Mouse (Mus musculus) frontal cortex, adult (tissue): Measurements from ENCODE around the gene Ceacam20.
"Not testable (repeated sequence)": the region's sequence is repeated elsewhere in the genome, so short reads cannot be mapped to it uniquely, and the experiment has no call there.

ENCODE experiments used
- ATAC-seq: cut with Nextera tagmentation; 2 replicates; pipeline ENCODE4 v1.9.2; 2017; ENCODE audit warnings: mild to moderate bottlenecking, moderate library complexity, mixed read lengths; ENCODE audit not compliant: low TSS enrichment

Gene Ceacam20

DNA sequence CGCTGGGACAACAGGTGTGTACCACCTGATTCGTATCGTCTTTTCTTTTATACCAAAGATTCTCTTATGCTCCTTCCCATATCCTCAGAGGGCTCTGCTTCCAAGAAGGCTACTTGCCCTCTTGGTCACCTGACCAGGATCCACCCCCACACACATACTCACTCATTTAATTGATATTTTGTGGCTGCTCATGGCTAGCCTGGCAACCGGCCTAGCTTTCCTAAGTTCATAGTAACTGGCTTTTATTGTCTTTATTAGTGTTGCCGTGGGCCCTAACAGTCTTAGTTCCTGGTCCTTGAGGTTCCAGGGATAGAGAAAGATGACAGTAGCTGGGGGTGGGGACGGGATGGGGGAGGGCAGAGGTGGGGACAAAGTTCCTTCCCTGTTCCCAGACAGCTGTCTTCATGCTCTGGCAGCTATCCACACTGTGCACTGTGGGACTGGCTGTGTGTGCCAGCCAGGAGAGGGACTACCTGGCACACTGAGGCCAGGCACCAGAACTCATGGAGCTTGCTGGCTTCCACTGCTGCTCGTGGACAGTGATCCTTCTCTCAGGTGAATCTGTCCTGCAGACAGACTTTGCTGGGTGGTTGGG is at the start of gene Ceacam20:
Ceacam20 (plus strand) TSS at position 428 of the 595 bp plus-strand sequence.
- ATAC-seq, result no peak

DNA sequence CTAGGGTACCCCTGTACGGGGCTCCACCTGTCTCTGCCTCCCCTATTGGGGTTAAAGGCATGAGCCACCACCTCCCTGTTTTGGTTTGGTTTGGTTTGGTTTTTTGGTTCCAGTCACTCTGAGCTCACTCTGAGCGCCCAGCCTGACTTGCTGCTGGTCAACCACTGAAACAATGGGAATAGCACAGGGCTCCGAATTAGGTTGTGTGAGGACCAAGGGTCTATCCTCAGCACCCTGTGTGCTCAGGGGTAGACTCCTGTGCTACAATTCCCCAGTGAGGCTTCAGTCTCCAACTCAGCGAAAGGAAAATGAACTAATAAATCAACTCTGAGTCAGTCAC is 45.1 kb upstream of the Ceacam20 start:
- peak; percentile 34; the same call in 1 of the 2 replicates for ATAC-seq

DNA sequence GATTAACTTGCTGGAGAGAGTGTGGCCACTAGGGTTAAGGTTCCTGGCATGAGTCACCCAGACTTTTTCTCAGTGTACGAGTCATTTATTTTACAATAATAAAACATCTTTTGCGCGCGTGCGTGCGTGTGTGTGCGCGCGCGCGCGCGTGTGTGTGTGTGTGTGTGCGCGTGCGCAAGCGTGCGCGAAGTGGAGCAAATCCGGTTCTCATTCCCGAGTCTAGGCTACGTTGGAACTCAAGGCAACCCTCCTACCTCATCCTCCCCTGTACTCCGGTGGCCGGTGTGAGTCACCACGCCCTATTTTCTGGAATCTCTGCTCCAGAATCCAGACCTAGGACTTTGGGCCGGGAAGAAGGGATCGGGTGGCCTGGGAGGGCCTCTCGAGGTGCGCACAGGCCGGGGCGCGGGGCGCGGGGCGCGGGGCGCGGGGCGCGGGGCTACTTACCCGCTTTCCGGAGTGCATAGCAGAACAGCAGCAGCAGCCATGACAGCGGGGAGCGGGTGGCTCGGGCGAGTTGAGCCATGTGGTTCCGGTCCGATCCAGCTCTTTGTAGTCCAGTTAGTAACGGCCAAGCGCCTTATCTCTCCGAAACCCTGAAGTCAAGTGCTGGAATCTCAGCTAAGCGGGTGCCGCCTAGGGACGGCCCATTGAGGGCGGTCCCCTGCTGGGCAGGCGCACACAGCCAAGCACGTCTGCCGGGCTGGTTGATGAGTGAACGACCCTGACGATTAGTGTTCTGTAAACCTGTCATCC is 44.5 kb upstream of the Ceacam20 start, which contains the start of gene Pvr:
Pvr (minus strand) TSS at position 655 of the 756 bp plus-strand sequence.
- ATAC-seq, result peak; percentile 96

DNA sequence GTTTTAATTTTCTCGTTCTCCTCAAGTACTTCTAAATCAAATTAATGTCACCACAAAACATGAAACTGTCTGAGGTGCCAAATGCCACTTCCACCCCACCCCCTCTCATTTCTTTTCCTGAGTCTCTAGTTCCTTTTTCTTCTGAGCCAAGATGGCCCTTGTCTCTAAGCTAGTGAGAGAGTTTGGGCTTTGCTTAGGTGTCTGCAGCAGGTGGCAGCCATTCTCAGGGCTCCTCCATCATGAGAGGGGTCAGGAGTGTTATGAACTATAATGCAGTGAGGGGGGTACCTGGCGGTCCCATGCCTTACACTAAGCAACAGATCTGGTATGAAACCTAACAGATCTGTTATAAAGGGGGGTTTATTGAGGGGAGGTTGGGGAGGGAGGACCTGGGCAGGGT is 41.9 kb upstream of the Ceacam20 start:
- ATAC-seq, result no peak

DNA sequence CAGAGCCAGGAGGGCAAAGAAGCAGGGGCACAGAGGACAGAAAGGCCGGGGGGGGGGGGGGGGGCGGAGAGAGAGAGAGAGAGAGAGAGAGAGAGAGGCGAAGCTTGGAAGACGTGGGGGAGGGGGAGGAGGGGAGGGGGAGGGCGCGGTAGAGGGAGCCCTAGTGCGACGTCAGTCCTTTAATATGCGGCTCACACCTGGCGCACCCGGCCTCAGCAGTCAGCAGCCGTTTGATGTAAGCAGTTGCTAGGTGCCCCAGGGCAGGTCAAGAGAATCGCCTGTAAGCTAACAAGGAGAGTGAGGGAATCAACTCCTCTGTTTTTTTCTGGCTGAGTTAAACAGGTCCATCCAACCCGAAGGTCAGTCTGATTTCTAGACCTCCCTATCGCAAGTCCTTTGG is 41.4 kb upstream of the Ceacam20 start:
- ATAC-seq, result no peak

DNA sequence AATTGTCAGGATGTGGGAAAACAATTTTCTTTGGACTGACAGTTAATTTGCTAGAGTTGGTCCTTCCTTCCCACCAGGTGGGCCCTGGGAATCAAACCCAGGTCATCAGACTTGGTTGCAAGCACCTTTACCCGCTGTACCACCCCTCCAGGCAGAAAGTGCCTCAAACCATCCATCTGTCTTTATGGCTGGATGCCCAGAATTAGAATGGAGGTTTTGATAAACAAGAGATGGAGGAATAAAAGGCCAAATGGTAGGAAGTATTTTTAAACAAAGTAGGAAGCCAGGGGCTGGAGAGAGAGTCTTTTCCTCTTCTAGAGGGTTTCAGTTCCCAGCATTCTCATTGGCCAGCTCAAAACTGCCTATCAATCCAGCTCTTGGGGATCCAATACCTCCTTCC is 39.8 kb upstream of the Ceacam20 start:
- no peak for ATAC-seq

DNA sequence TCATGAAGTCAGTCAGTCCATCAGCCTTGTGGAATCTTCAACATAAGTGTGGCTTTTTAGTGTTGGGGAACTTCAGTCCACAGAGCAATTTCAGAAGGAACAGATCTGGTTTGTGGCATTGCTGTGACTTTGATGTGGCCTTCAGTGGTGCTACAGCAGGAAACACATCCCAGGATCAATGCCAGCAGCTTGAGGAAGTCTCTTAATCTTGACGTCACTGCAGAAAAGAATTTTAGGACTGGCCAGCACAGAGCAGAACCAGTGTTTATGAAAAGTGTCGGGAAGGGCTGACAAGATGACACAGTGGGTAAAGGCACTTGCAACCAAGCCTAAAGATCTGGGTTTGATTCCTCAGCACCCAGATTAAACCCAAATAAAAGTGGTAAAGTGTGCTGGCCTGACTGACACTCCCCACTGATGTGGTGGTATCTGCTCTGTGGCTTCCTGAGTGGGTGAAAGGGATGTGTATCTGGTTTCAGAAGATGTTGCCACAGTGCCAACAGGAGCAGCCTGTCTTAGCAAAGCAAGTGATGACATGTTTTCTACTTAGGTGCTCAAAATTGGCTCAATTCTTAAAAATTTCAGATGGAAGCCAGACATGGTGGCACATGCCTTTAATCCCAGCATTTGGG is 38.2 kb upstream of the Ceacam20 start:
- ATAC-seq, result no peak

DNA sequence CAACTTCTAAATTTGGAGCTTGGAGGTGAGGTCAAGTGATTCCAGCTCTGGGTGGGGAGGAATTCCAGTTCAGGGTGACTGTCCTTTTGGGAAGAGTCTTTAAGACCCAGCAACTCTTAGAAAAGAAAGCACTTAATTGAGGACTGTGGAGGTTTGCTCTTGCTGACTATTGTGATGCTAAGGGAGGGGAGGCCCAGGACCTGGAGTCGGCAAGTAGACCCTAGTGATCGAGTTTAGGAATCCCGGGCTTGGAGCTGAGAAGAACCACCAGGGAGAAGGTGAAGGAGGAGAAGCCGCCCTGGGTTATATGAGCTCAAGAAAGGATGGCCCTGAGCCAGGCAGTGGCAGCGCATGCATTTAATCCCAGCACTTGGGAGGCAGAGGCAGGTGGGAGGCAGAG is 36.7 kb upstream of the Ceacam20 start:
- ATAC-seq, result no peak

DNA sequence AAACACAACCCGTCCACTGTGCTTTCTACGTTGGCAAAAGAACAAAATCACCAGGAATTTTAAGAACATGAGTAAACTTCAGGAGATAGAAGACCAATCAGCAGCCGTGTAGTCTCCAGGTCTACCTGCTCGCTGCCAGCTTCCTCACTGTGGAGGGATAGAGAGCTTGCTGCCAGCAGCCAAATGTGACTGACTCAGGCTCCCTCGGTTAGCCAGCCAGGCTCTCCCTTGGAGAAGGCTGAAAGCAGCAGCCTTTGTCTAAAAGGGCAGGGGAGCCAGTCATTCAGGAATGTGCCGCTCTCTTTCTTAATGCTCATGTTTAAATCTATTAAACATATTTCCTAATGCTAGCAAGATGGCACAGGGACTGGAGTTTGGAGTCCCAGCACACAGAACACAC is 34.7 kb upstream of the Ceacam20 start:
- ATAC-seq, result not testable (repeated sequence)

DNA sequence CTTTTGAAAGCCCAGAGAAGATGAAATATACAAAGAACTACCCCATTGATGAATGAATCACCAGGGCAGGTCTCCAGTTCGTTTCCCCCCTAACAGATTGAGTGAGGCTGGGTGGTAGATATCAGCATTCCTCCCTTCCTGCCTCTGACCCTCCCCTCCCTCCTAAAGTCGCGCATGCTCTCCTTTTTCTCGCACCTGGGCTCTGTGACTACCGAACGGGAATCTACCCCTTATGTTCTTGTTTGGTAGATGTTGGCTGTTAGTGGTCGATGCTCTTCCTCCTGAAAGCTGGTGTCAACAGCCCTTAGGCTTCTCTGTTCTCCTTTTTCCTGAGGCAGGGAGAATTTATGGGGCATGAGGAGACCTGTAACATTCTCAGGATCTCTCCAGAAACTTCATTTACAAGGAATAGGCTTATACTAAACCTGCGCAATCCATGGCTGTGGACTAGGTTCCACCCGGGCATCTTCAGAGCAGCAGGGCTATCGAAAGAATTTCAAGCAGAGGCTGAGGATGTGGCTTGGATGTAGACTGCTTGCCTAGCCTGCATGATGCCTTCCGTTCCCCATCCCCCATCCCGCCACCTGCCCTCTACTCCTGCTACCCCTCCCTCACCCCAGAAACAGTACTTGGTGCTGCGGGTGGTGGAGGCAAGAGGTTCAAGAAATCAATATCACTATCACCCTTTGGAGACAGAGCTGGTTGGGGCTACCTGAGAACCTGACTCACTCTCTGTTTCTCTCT is 32.9 kb upstream of the Ceacam20 start:
- ATAC-seq, result no peak

DNA sequence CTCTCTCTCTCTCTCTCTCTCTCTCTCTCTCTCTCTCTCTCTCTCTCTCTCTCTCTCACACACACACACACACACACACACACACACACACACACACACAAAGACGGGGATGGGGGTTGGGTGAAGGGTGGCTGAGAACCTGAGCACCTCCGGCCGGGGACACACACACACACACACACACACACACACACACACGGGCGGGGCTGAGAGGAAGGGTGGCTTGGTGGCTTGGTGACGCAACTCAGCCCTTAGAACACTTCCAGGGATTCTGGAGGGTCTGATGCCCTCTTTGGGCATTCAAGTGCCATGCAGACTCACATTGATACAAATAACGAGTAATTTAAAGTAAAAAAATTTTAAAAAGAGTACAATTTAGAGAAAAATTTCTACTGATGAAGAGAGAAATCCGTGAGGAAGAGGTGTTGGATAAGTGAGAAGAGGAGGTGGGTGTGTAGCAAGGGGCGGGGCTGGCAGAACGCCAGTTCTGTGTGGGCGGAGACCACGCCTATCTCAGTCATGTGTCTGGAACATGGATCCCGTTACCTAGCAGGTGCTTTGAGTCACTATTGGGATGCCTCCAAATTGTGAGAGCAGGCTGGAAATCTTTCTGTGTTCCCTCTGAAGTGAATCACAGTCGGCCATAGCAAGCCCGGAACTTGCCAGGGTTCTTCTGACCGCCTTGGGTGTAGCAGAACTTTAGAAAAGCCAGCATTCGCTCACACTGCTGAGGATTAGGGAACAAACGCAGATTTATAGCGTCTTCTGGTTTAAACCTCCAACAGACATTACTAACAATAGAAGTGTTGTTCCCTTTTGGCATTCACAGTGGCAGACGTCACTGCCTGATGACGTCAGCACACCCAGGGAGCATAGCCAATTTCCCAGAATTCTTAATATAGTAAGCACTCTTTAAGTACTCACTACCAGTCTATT is 32.1 kb upstream of the Ceacam20 start:
- ATAC-seq, result peak; percentile 74

DNA sequence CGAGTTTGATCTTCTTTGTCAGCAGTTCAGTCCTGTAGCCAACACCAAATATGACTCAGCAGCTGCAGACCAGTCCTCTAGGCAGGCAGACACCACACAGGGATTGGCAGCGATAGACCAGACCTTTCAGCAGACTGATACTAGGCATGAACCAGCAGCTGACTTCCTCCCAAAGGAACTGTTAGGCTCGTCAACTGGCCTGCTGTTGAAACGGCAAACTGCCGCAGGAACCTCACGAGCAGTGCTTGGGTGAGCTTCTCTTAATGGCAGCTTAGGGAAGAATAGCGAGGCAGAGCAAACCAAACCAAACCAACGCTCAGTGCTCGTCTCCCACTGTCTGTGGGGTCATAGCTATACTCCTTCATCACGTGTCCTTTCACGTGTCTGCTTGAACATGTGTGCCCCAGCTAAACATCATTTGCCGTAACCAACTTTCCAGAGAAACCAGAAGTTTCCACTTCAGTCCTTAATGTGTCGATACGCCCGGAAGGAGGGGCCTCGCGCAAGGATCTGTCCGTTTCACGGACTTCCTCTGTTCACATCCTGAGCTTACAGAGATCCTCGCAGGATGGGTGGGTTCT is 30.0 kb upstream of the Ceacam20 start:
- ATAC-seq, result no peak

DNA sequence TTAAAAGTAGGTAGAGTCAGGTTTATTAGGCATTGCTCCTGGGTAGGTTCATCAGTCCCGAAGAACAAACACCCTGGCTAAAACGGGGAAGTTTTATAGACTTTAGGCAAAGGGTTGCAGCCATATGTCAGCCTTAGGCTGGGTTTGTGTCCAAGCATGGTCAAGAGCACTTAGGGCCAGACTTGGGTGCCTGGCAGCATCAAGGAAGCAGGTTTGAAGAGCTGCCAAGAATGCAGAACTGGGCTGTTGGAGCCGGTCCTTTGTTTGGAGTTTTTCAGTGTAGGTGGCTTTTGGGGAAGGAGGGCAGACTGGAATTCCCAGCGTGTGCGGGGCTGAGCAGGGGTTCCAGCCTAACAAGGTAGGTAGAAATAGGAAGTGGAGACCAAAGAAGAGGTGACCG is 29.3 kb upstream of the Ceacam20 start:
- no peak for ATAC-seq

DNA sequence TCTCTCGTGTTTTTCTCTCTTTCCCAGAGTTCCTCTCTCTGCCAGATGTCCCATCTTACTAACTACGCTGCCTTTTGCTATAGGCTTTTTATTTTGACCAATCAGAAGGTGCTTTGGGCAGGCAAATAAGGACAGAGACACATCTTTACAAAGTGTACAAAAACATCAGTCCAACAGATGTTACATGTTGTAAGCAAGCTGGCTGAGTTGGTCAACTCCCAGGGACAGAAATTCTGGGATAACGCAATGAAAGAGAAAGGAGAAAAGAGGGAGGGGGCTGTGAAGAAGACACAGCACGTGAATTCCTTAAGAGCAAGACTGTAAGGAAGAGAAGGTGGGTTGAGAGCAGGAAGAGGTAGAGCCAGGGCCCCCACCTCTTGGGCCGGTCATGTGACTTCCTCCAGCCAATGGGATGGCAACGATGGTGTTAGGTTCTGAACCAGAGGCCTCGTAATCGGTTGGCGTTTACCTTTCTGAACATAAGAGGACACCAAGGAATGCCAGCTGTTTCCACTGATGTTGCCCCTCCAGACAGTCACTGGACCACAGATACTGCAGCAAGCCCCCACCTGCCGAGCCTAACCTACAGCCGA is 27.9 kb upstream of the Ceacam20 start:
- no peak for ATAC-seq

DNA sequence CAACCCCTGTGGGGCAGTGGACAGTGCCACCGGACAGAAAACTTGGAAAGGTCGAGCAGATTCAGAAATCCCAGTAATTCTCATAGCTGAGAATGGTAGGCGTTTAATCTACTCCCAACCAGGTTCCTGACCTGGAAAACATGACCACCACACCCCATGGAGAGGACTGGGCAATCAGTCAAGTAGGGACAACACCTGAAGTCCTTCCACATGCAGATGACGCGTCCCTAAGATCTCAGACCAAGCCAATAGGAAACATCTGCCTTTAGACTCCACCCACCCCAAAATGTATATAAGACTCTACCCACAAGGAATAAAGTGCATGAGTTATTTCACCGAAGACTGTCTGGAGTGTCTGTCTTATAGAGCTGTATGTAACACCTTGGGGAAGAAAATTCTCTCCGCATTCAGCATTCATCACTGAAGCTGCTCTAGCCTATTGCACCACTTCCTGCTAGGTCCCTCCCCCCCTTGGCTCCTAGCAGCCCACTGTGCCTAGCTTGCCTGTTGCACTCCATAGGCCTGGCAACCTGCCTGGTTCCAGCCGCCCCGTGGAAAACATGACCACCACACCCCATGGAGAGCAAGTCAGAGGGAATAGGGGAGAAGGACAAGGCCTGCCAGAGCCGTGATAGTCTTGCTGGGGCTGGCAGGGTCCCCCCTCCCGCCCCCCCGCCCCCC is 25.5 kb upstream of the Ceacam20 start:
- no peak for ATAC-seq

DNA sequence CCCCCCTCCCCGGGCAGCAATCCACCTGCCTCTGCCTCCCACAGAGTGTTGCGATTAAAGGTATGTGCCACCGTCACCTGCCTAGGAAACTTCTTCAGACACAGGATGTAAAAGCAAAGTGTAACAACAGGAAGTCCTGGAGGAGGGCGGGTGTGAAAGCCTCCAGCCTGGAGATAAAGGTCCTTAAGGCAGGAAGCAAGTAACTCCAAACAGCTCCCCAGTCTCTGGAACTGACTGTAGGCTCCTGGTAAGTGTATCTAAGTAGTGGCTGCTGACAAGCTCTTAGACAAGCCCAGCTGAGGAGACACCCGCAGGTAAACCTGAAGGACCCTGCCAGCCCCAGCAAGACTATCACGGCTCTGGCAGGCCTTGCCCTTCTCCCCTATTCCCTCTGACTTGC is 25.0 kb upstream of the Ceacam20 start:
- no peak for ATAC-seq

DNA sequence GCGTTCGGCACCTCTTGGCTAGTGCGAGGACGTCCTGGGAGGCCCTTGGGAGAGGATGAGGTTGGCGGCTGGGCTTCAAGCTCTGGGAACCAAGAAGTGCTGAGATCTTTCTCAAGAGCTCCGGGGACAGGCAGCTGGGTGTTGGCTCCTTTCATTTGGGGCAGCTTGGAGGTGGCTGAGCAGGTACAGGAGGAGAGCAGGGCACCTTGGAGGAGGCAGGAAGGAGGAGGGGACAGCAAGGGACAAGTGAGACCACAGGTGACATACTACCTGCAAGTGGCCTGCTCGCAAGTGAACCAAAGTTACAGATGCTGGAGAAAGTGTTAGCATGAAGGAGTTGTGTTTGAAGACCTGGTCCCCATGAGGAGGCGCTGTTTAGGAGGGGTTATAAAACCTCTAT is 20.5 kb upstream of the Ceacam20 start:
- no peak for ATAC-seq

DNA sequence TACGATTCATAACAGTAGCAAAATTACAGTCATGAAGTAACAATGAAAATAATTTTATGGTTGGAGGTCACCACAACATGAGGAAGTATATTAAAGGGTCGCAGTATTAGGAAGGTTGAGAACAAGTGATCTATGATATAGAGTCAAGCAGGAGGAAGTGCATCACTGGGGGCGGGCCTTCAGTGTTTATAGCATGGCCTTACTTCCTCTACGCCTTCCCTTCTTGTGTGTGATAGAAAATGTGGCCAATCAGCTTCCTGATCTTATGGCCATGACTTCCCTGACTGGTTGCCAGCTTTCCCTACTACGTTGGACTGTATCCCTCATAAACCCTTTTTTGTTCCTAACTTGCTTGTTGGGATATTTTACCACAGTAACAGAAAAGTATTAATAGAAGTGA is 20.0 kb upstream of the Ceacam20 start:
- ATAC-seq, result no peak

DNA sequence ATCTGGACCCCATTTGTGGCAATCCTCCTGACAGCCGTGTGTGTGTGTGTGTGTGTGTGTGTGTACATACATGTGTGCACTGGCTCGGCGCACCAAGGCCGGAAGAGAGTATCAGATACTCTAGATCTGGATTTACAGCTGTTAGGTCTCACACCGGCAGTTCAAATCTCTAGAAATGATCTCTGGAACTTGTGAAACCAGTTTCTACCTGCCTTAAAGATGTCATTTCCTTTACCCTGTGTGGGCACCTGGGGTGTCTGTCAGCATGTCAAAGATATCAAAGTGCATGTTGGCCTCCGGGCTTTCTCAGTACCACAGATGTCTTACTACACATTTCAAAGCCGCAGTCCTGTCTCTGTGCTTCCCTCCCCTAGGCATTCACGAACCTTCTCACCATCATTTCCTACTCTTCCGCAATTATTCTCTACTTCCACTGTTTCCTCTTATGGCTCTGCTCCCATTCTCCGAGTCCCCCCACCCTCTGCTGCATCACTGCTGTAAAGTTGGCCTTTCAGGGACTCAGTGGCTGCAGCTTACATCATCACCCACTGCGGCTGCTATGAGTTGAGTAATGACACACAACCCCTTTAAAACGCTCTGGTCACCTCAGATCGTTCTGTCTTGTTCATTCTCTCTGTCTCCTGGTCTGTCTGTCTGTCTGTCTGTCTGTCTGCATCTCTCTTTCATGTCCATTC is 19.2 kb upstream of the Ceacam20 start:
- no peak for ATAC-seq
